Mouse (Mus musculus) kidney, embryonic 14.5 days (tissue): ENCODE data around the gene Tmem28. TPM values are rescaled to one million over a fixed set of nuclear protein-coding genes. Genes with fewer than 3 reads are reported as not detected.

Experiments
- ATAC-seq: fragments of 200-750 bp; cut with Nextera tagmentation; 2 replicates; pipeline ENCODE4 v1.8.0; 2017; ENCODE audit warnings: moderate number of reproducible peaks, mild to moderate bottlenecking, moderate TSS enrichment, moderate library complexity; ENCODE audit not compliant: low FRiP score, low TSS enrichment
- H3K27ac ChIP-seq: fragments of 300-500 bp; sonication (generic); 2 replicates; pipeline ENCODE4 v1.5.1; 2014; ENCODE audit warnings: low read depth, mild to moderate bottlenecking, low read length, moderate library complexity, mixed read lengths
- H3K27me3 ChIP-seq: fragments of 300-500 bp; sonication (generic); 2 replicates; pipeline ENCODE4 v1.6.1; 2014; ENCODE audit warnings: mild to moderate bottlenecking, low read length; ENCODE audit not compliant: control insufficient read depth, insufficient read depth
- H3K36me3 ChIP-seq: fragments of 300-500 bp; sonication (generic); 2 replicates; pipeline ENCODE4 v1.6.1; 2014; ENCODE audit warnings: low read length, mixed read lengths; ENCODE audit not compliant: control insufficient read depth, insufficient read depth
- H3K4me1 ChIP-seq: fragments of 300-500 bp; sonication (generic); 2 replicates; pipeline ENCODE4 v1.6.1; 2014; ENCODE audit warnings: low read length, mixed read lengths; ENCODE audit not compliant: control insufficient read depth, insufficient read depth
- H3K4me2 ChIP-seq: fragments of 300-500 bp; sonication (generic); replicated peaks from 2 replicates; pipeline ENCODE4 v1.6.1; 2014; ENCODE audit warnings: low read depth, mild to moderate bottlenecking, low read length
- H3K4me3 ChIP-seq: fragments of 300-500 bp; sonication (generic); 2 replicates; pipeline ENCODE4 v1.5.1; 2014; ENCODE audit warnings: mild to moderate bottlenecking, low read length
- H3K9ac ChIP-seq: fragments of 300-500 bp; sonication (generic); 2 replicates; pipeline ENCODE4 v1.6.1; 2014; ENCODE audit warnings: low read depth, mild to moderate bottlenecking, low read length, moderate library complexity
- H3K9me3 ChIP-seq: fragments of 300-500 bp; sonication (generic); 2 replicates; pipeline ENCODE4 v1.6.1; 2016; ENCODE audit warnings: low read length; ENCODE audit not compliant: control insufficient read depth
- WGBS: fragments of 180-500 bp; shearing (Covaris S2); extraction: QIAGEN DNeasy Blood & Tissue Kit; methylation state at CpG from one replicate; pipeline ENCODE4 v1.1.7; 2014; 5-methylcytosine and 5-hydroxymethylcytosine counted together
- polyA plus RNA-seq: library from polyadenylated mRNA; unstranded; fragments of >200 nt; fragmentation: Nextera tagmentation; extraction: Ambion mirVana; gene quantifications from 2 replicates; pipeline ENCODE4 v1.2.1, GENCODE M21; 2014

Gene Tmem28
- polyA plus RNA-seq, result not detected in 2 replicates

DNA sequence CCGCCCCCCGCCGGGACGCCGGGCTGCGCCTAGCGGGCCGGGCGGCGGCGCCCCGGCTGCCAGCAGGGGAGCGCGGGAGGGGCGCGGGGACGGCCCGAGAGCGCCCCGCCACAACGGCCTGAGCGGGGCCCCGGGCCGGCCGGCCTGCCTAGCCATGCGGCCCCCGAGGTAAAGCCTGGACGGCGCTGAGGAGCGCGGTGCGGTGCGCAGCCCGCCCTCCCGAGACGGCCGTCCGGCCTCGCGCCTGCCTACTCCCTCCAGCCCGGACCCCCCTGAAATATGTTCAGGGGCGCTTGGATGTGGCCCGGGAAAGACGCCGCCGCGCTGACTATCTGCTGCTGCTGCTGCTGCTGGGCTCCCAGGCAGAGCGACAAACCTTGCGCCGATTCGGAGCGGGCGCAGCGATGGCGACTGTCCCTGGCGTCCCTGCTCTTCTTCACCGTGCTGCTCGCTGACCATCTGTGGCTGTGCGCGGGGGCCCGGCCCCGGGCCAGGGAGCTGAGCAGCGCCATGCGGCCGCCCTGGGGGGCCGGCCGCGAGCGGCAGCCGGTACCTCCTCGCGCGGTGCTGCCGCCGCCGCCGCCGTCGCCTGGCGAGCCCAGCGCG is at the start of gene Tmem28:
Gene Tmem28, plus strand, starts transcription at position 232 of the 606 bp plus-strand sequence.
- Histone ChIP-seq H3K4me1 (no peaks in the 10 kb centered on the region), H3K36me3 (no peaks in the 10 kb centered on the region), H3K27me3 (peaks cover 28% of the 10 kb centered on the region), H3K9me3 (no peaks in the 10 kb centered on the region), H3K9ac (peak within 1 kb of the TSS; percentile 23; the same call in 1 of the 2 replicates), H3K27ac (no peak within 1 kb of the TSS), H3K4me3 (peak within 1 kb of the TSS; percentile 44), H3K4me2 (peak within 1 kb of the TSS; percentile 64)
- peak; percentile 47; the same call in 1 of the 2 replicates for ATAC-seq
- 27% methylated on average over 59 of the region's 82 CpGs for WGBS

DNA sequence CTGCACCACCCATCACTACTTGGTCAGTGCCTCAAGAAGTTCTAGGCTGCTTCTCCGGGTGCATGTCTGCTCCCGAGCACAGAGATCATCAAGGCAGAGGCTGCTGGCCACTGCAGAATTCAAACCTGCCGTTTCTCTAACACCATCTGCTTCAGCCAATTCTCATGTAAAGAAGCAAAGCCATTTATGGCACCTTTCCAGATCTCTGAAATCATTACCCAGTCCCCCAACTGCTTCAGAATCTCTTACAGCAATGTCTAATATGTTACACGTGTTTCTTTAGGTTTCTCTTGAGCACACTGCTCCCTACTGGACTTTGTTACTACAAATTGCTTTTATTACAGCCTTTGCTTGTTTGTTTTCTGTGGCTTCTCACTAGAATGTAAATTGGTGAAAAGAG is 40.5 kb upstream of the Tmem28 start:
- Histone ChIP-seq H3K9me3 (no peaks in the 10 kb centered on the region), H3K36me3 (no peaks in the 10 kb centered on the region), H3K9ac (no peak overlapping the region), H3K27me3 (no peaks in the 10 kb centered on the region), H3K4me3 (no peak overlapping the region), H3K4me2 (no peak overlapping the region), H3K27ac (no peak overlapping the region), H3K4me1 (no peaks in the 10 kb centered on the region)
- whole genome bisulfite sequencing, result 59% methylated on average over 4 of the region's 4 CpGs
- ATAC-seq, result no peak

DNA sequence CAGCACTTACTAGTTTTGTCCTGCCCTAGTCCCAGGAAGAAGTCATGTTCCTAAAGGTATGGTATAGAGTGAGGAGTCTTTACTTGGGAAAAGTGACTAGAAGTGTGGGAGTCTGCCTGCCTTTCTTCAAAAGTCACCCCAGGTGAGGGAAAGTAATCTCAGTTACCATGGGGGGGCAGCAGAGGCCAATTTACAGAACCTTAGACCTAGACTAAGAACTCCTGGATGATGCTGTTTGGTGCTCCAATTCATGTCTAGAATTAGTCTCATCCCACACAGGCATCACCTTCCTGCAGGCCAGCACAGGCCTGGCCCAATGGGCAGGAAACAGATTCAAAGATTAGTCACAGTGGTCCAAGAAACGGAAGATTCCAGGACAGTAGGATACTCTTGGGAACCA is 12.4 kb upstream of the Tmem28 start:
- Histone ChIP-seq H3K27me3 (no peaks in the 10 kb centered on the region; the same call in 1 of the 2 replicates), H3K4me1 (no peaks in the 10 kb centered on the region), H3K9me3 (no peaks in the 10 kb centered on the region), H3K36me3 (no peaks in the 10 kb centered on the region), H3K4me2 (no peak overlapping the region), H3K27ac (no peak overlapping the region), H3K9ac (no peak overlapping the region), H3K4me3 (no peak overlapping the region)
- WGBS, result 25% methylated on average over 1 of the region's 1 CpGs
- no peak for ATAC-seq

- Histone ChIP-seq H3K9me3 (no peaks in the 10 kb centered on the region), H3K4me2 (peak overlapping the region; percentile 64), H3K4me3 (peak overlapping the region; percentile 44), H3K27ac (no peak overlapping the region), H3K9ac (no peak overlapping the region), H3K4me1 (no peaks in the 10 kb centered on the region), H3K27me3 (peaks cover 28% of the 10 kb centered on the region), H3K36me3 (no peaks in the 10 kb centered on the region)
- WGBS, result 25% methylated on average over 22 of the region's 22 CpGs
- peak; percentile 92 for ATAC-seq
Observed at GRCm38 (mm10) chrX:99819395-99819935, 1.4 kb upstream of the Tmem28 start.

GRCm38 (mm10) chrX:99819936-99820789 is 658 bp upstream of the Tmem28 start:
- Histone ChIP-seq H3K9ac (peak overlapping the region; percentile 23; the same call in 1 of the 2 replicates), H3K36me3 (no peaks in the 10 kb centered on the region), H3K4me3 (peak overlapping the region; percentile 44), H3K27me3 (peaks cover 28% of the 10 kb centered on the region), H3K27ac (no peak overlapping the region), H3K4me2 (peak overlapping the region; percentile 64), H3K9me3 (no peaks in the 10 kb centered on the region), H3K4me1 (no peaks in the 10 kb centered on the region)
- WGBS, result 29% methylated on average over 76 of the region's 105 CpGs
- peak; percentile 67 for ATAC-seq

DNA sequence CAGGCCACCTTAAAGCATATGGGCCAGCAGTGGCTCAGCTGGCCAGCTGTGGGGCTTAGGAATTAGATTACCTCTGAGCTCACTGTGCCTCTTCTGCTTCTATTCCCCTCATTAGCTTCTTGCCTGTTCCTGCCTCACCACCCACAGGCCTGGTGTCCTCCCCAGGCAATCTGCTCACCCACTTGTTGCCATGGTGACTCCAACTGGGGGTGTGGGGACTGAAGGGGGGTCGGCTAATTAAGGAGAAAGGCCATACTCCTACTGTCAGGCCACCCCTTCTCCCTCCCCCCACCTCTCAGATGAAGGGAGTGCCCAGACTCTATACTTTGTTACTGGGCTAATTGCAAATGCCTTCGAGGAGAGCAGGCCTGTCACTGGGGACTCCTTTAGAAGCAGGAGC is 21.3 kb downstream of the Tmem28 start:
- Histone ChIP-seq H3K4me1 (no peaks in the 10 kb centered on the region), H3K9ac (no peak overlapping the region), H3K27me3 (peaks cover 5% of the 10 kb centered on the region; the same call in 1 of the 2 replicates), H3K36me3 (no peaks in the 10 kb centered on the region), H3K27ac (no peak overlapping the region), H3K4me2 (no peak overlapping the region), H3K4me3 (no peak overlapping the region), H3K9me3 (no peaks in the 10 kb centered on the region)
- WGBS, result 33% methylated on average over 2 of the region's 2 CpGs
- peak; percentile 43; the same call in 1 of the 2 replicates for ATAC-seq

DNA sequence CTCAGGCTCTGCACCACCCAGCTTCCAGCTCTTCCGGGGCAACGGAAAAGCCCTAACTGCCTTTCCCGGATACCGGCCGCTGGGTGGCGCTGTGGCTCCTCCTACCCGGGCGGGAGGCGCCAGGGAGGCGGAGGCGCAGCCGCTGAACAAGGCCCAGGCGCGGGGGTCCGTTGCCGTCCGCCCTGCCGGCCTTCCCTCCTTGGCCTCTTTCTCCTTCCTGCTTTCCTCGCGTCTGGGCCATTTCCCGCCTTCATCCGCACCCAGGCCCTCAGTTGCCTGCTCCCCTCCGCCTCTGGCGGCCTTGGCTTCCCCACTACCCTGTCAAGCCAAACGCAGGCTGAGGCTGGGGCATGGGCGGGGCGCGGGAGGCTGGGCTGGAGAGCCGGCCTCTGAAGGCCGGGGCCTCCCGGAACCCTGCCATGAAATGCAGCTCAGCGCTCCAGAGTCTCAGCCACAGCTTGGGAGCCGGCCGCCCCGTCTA is 32.5 kb downstream of the Tmem28 start:
- Histone ChIP-seq H3K9me3 (no peaks in the 10 kb centered on the region), H3K36me3 (no peaks in the 10 kb centered on the region), H3K27me3 (peaks cover 15% of the 10 kb centered on the region; the same call in 1 of the 2 replicates), H3K4me3 (peak overlapping the region; percentile 29), H3K4me2 (peak overlapping the region; percentile 47), H3K4me1 (no peaks in the 10 kb centered on the region), H3K9ac (peak overlapping the region; percentile 53; the same call in 1 of the 2 replicates), H3K27ac (0 out of 2 replicates have a peak overlapping the region, but pooled peaks have one; percentile 37)
- 22% methylated on average over 35 of the region's 35 CpGs for WGBS
- peak; percentile 97 for ATAC-seq

- no peak overlapping the region for H3K9ac ChIP-seq
- H3K27ac ChIP-seq, result no peak overlapping the region
- peak; percentile 36; the same call in 1 of the 2 replicates for ATAC-seq
- 50% methylated on average over 3 of the region's 3 CpGs for WGBS
- peak overlapping the region; percentile 47; the same call in 1 of the 2 replicates for H3K4me2 ChIP-seq
- no peak overlapping the region; the same call in 1 of the 2 replicates for H3K4me3 ChIP-seq
- H3K36me3 ChIP-seq, result no peaks in the 10 kb centered on the region
- no peaks in the 10 kb centered on the region for H3K4me1 ChIP-seq
- no peaks in the 10 kb centered on the region for H3K9me3 ChIP-seq
- peaks cover 15% of the 10 kb centered on the region; the same call in 1 of the 2 replicates for H3K27me3 ChIP-seq
Observed at GRCm38 (mm10) chrX:99853834-99854233, 33.0 kb downstream of the Tmem28 start.
